ENCODE assay signal across 8 mouse cellular contexts in genomic region chr8:122224650-122225022, GRCm38 (mm10). TPM values are rescaled to one million over a fixed set of nuclear protein-coding genes. Genes with fewer than 3 reads are reported as not detected.
DNase-seq lines count a peak whose midpoint lies in the region; ATAC-seq and TF ChIP-seq lines count a peak whose summit lies in the region.

No protein-coding gene starts in this region.

- TF ChIP-seq EP300 in heart, adult 2 months (IDR thresholded peaks at IDR 0.05; ENCODE audit: insufficient read depth, low read depth, low read length): no peak

- H3K4me3 ChIP-seq in heart, adult 2 months: no peak overlapping the region
- no peak overlapping the region for H3K4me3 ChIP-seq in testis, adult 2 months (ENCODE audit: control insufficient read depth, low read depth, low read length)

- TF ChIP-seq POLR2A in heart, adult 2 months (IDR thresholded peaks at IDR 0.05; ENCODE audit: insufficient read depth, low read depth, low read length): no peak
- TF ChIP-seq POLR2A in testis, adult 2 months (IDR thresholded peaks at IDR 0.05; ENCODE audit: control insufficient read depth, low read depth, low read length): no peak

- peak; percentile 31; the same call in 1 of the 2 replicates for TF ChIP-seq CTCF in heart, adult 2 months (IDR thresholded peaks at IDR 0.05)
- TF ChIP-seq CTCF in testis, adult 2 months (IDR thresholded peaks at IDR 0.05; ENCODE audit: control insufficient read depth, insufficient read depth, insufficient replicate concordance, low read depth, low read length): 0 out of 2 replicates have a peak, but pooled peaks have one; percentile 1

- DNase-seq in heart, adult 2 months: no peak
- no peak for DNase-seq in heart, adult 11 months
- no peak for DNase-seq in testis, postnatal 14 days (ENCODE audit: low spot score)
- DNase-seq in layer of hippocampus, postnatal 10 days (ENCODE audit: low spot score in 2 of 2): peak; percentile 49 to 63
- DNase-seq in spleen, postnatal 14 days (ENCODE audit: low spot score in 2 of 2): no peak
- DNase-seq in B cell, adult 2 months: no peak

- no peaks in the 10 kb centered on the region for H3K36me3 ChIP-seq in heart, adult 2 months (ENCODE audit: control insufficient read depth, insufficient read depth, low read length)
- no peaks in the 10 kb centered on the region for H3K36me3 ChIP-seq in testis, adult 2 months (ENCODE audit: control insufficient read depth, insufficient read depth, low read length)

- no peak overlapping the region for H3K9ac ChIP-seq in heart, adult 2 months (ENCODE audit: low read depth, low read length)

- intact Hi-C loops in heart, adult 2 months (cut with DNase I): no loop called here

- no peak overlapping the region for H3K27ac ChIP-seq in heart, adult 2 months
- no peak overlapping the region for H3K27ac ChIP-seq in testis, adult 2 months (ENCODE audit: control insufficient read depth, insufficient read depth, low read depth, low read length)

- 74% methylated on average over 6 of the region's 6 CpGs for WGBS in heart, adult 2 months

- no peaks in the 10 kb centered on the region for H3K79me2 ChIP-seq in heart, adult 2 months (replicated peaks; ENCODE audit: control insufficient read depth, insufficient read depth, low read length)

- no peak for ATAC-seq in cerebellum, adult (ENCODE audit: insufficient number of reproducible peaks, low FRiP score, low TSS enrichment)

- no peaks in the 10 kb centered on the region for H3K27me3 ChIP-seq in heart, adult 2 months (ENCODE audit: control insufficient read depth, insufficient read depth, low read length)
- no peaks in the 10 kb centered on the region for H3K27me3 ChIP-seq in testis, adult 2 months (ENCODE audit: control insufficient read depth, insufficient read depth, low read length)

- no peaks in the 10 kb centered on the region; the same call in 1 of the 2 replicates for H3K4me1 ChIP-seq in heart, adult 2 months (ENCODE audit: control insufficient read depth, insufficient read depth, low read length)
- H3K4me1 ChIP-seq in testis, adult 2 months (ENCODE audit: control insufficient read depth, insufficient read depth, low read length): no peaks in the 10 kb centered on the region; the same call in 1 of the 2 replicates

RNA-seq across cellular contexts. Expression of gene Zfpm1, which starts 57.3 kb away (rescaled TPM):
- total RNA-seq in heart, adult 2 months (2021): 10 to 100 TPM; 21.2 to 24.6 TPM
- polyA plus RNA-seq in heart, adult 2 months (2012; rRNA removed): 20.0 and 20.9 TPM in 2 replicates
- 35.2 and 35.7 TPM in 2 replicates for polyA plus RNA-seq in testis, adult 2 months (2012; rRNA removed)
- total RNA-seq in layer of hippocampus, postnatal 10 days (2021): 10 to 100 TPM; 25.7 to 27.2 TPM

Comparison
In these comparisons a context has a peak if more than half of its experiments do, and no peak if none do; other contexts are left out.
1. DNase-seq: peak in layer of hippocampus, postnatal 10 days (2 of 2); none in heart, adult 2 months (0 of 2), heart, adult 11 months (single experiment), testis, postnatal 14 days (single experiment), spleen, postnatal 14 days (0 of 2) and B cell, adult 2 months (0 of 2).